Mouse (Mus musculus) spleen, postnatal 14 days (tissue): ENCODE measurements around the gene Cox6a1.
"Not testable (repeated sequence)": the region's sequence is repeated elsewhere in the genome, so short reads cannot be mapped to it uniquely, and the experiment has no call there.

ENCODE experiments used
- DNase-seq, 2 experiments: peaks; one replicate each; pipeline ENCODE4 v3.0.0; 2021 to 2022; ENCODE audit warnings: low spot score in 2 of 2

The Cox6a1 gene

DNA sequence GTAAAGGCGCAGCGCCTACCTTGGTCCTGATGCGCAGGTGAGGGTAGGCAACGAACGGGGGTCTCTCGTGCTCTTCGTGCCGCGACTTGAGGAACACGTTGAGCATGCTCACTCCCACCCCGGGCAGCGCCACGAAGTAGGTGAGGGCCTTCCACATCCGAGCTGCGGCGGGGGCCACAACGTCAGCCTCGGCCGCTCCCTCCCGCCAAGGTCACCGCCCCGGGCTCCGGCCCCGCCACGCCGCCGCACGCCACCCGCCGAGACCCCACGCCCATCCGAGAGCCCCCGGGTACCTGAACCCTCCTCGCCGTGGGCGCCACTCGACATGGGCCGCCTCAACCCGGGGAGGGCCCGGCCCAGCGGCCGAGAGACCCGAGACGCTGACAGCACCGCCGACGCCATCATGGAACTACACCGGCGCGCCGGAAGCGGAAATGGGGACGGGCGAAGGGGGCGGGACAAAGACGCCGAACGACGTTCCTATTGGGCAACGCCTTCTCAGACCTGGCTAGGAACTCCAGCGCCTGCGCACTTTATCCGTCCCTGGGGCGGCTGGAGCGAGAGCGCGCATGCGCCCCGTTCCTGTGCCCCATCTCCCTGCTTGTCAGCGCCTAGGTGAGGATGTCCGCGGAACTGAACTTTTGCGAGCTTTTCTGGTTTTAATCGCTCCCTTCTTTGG lies at the start of gene Cox6a1:
Cox6a1 (minus strand) TSS at position 436 of the 679 bp plus-strand sequence.
- DNase-seq, result peak; percentile 98 to 99

DNA sequence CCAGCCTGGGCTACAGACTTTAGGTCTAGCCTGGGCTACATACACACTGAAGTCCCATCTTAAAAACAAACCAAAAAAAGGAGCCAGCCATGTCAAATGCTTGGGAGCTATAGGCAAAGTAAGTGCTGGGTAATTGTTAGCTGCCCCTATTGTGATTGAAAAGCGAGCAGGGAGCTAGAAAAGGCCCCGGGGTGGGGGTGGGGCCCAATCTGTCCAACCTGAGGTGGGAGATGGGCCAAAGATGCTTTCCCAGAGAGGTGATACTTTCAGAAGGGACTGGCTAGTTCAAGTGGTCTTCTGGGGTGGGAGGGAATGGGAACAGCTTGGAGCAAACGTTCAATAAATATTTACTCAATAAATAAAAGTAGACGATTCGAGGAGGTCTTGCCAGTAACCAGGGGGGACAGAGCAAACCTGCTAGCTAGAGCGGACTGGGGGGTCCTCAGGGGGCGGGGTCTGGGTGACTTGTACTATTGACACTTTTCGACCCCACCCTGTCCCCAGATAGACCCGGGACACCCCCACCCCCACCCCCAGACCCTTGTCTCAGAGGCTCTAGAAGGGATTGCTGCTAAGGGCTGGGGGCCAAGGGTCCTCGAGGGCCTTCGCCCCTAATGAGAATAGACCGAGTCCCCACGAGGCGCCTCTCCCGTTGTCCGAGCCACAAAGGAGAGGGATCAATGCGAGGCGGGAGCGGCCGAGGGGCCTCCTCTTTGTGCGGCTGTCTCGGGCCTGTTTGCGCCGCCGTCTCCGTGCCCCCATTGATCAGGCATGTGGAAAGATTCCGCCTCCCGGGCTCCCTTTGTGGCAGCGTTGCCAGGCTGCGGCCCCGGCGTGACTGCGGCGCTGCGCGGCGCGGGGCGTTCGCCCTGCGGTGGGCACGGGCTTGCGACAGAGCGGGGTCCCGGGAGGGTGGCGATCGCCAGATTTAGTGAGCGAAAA lies 49.3 kb upstream of the Cox6a1 start:
- DNase-seq, result no peak

DNA sequence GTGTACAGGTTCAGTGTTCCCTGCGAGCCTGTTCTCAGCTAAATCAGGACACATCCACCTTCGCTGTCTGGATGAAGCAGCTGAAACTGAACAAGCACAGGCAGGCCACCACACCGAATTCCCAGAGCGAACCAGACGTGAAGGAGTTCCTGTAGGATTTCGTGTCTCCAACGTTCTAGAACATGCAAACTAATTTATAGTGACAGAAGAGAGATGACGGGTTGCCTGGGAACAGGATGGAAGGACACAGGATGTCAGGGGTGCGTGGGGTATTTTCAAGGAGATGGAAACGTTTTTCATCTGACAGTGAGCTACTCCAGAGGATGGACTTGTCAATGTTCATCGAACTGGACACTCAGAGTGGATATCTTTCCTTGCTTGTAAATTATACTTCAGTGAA lies 47.9 kb upstream of the Cox6a1 start:
- no peak for DNase-seq

DNA sequence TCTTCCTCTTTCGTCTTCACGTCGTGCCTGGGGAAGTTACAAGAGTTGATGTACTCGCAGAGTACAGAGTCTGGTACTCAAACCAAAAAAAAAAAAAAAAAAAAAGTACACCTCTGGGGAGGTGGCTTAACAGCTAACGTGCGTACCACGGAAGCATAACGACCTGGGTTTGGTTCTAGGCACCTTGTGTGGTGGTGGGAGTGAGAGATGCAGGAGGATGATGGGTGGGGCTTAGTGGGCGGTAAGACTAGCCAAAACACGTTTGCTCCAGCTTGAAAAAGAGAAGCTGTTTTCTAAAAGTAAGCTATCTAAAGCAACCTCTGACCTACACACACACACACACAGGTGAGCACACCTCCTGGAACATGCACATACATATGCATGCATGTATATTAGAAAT lies 46.1 kb upstream of the Cox6a1 start:
- DNase-seq, result no peak

GRCm38 (mm10) chr5:115394223-115394622 lies 45.4 kb upstream of the Cox6a1 start:
- no peak for DNase-seq

- no peak for DNase-seq
Measured at GRCm38 (mm10) chr5:115392969-115393368, 44.2 kb upstream of the Cox6a1 start.

DNA sequence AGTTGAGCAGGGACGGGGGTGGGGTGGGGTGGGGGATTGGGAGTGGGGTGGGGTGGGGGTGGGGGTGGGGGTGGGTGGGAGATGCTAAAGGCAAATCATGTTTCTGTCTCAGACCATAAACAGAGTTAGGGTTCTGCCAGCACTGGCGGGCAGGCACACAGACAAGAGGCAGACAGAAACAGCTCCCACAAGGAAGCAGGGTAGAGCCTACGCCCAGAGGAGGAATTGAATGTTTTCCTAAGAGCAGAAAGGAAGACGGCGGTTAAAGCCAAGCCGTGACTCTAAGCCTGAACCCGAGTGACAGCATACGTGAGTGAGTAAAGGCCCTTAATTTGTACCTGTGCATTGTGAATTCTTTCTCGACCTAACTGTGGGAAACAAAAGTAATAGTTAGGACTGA lies 43.2 kb upstream of the Cox6a1 start:
- DNase-seq, result no peak

DNA sequence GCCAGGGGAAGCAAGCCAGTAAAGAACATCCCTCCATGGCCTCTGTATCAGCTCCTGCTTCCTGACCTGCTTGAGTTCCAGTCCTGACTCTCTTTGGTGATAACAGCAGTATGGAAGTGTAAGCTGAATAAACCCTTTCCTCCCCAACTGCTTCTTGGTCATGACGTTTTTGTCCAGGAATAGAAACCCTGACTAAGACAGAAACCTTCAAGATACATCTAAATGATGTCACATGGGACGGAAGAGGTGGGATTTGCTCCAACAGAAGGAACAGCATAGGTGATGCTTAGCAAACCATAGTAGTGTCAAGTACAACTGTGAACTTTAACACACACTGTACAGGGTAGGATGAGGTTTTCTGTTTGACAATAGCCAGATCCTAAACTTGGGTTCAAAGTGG lies 30.1 kb upstream of the Cox6a1 start:
- not testable (repeated sequence) for DNase-seq

DNA sequence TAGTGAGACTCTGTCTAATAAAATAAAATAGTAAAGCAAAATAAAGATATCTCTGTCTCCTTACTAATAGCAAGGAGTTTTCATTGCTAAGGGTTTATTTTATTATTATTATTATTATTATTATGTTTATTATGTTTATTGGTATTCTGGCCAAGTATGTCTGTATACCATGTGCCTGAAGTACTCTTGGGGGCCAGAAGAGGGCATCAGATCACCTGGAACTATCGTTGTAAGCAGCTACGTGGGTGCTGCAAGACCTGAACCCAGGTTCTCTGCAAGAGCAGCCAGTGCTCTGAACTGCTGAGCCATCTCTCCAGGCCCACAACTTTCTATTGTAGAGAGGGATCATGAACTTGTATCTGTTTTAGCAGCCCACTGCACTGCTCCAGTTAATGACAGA lies 26.7 kb upstream of the Cox6a1 start:
- DNase-seq, result no peak

- no peak for DNase-seq
Measured at GRCm38 (mm10) chr5:115374204-115374820, 25.5 kb upstream of the Cox6a1 start.

- DNase-seq, result no peak
Measured at GRCm38 (mm10) chr5:115373441-115374203, 24.8 kb upstream of the Cox6a1 start.

DNA sequence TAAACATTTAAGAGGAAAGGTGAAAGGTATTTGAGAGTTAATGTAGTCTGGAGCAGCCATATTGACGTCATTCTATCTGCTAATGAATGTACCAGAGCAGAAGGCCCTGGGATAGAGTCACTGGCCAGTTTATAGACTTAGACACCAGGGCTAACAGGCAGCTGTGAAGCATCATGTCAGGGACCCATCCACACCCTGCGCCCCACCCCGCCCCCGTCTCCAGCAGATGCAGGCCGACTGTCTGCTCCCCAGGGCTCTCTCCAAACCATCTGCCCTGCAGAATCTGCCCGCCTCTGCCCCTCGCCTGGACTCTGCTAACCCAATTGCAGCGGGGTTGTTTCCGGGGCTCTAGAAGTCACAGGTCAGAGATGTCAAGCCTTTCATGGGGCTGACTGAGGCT lies 23.0 kb upstream of the Cox6a1 start:
- DNase-seq, result no peak

GRCm38 (mm10) chr5:115364782-115365181 lies 16.0 kb upstream of the Cox6a1 start:
- no peak for DNase-seq

- DNase-seq, result no peak
Measured at GRCm38 (mm10) chr5:115362819-115363714, 14.3 kb upstream of the Cox6a1 start.

DNA sequence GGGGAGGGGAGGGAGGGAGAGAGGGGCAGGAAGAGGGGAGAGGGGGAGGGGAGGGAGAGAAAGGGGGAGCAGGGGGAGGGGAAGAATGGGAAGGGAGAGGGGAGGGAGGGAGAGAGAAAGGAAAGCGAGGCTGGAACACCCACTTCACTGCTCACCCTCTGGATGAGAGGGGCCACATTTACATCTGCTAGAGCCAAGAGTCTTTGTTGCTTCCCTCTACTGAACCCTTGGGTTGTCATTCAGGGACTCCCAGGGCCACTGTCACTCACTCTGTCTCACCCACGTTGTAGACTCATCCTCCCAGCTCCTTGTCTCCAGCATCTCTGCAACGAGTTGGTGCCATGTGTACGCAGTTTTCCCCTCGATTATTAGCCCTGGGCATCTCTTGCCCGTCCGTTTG lies 13.4 kb upstream of the Cox6a1 start:
- no peak for DNase-seq

DNA sequence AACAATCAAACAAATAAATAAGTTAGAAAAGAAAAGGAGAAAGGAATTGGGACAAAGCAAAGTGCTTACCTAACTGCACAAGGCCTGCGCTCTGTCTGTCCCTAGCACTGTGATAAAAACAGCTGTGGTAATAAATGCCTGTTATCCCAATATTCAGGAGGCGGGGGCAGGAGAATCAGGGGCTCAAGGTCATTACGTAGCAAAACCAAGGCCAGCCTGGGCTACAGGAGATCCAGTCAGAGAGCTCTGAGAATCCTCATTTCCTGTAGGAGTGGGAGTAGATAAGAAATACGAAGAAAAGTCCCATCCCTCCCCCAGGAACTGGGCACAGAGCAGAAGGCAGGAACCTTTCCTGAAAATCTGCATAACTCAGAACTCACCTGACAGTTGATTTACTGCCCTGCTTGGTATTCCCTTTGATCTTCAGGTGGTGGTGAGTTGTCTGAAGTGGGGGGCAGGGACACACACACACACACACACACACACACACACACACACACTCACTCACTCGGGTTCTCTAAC lies 11.1 kb upstream of the Cox6a1 start:
- DNase-seq, result no peak

DNA sequence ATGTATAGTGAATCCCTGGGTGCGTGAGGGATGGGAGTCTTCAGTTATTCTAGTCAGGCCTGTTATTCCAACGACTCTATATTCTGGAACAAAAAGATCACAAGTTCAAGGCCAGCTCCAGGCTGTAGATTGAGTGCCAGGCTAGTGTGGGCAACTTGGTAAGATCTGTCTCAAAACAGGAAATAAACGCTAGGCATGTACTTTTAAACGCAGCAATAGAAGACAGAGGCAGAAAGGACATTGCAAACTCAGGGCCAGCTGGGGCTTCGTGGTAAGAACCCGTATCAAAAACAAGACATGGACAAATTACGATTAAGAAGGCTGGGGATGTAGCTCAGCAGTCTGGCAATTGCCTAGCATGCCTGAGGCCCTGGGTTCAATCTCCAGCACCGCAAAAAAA lies 10.7 kb upstream of the Cox6a1 start:
- no peak for DNase-seq

- DNase-seq, result peak; percentile 64 to 82
Measured at GRCm38 (mm10) chr5:115358872-115359271, 10.1 kb upstream of the Cox6a1 start.

DNA sequence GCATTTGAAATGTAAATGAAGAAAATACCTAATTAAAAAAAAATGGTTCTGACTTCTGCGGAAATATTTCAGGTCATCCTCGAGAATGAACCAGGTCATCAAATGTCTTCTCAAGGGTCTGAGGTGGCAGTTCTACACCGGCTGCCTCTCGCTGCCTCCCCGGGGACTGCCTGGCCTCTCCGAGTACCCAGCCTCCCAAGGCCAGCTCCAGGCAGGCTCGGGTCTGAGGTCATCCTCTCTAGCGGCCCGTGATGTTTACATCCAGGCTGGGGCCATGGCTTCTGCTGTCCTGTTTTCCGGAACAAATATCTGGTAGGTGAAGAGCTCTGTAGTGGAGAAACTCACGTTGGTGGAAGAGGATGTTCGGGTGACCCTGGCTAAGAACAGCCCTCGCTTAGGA lies 6.3 kb upstream of the Cox6a1 start:
- DNase-seq, result no peak

DNA sequence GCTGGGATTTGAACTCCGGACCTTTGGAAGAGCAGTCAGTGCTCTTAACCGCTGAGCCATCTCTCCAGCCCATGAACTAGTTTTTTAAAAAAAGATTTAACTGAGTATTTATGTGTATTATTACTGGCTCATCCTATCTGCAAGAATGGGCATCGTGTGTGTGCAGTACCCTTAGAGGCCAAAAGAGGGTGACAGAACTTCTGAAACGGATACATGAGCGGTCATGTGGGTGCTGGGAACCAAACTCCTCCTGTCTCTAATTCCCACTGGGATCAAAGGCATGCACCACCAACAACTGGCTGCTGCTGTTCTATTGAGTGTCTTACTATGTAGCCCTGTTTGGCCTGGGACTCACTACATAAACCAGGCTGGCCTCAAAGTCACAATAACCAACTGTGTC lies 2.6 kb upstream of the Cox6a1 start:
- DNase-seq, result no peak

DNA sequence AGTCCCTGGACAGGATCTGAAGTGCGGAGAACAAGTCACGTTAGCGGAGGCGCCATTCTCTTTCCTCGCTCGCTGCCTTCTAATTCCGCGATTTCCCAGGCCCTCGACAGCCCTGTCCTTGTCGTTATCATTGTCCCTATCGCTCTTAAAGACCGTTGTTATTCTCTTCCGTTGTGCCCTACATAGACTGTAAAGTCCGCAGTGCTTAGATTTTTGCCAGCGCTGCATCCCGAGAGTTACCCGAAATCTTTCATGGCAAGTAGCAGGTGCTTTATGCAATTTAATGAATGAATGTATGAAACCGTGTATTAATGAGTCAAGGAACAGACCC lies 409 bp upstream of the Cox6a1 start:
- DNase-seq, result no peak
